Mouse (Mus musculus) liver, postnatal 0 days (tissue): Measurements from ENCODE around the gene P2ry14.
"Not testable (repeated sequence)": the region's sequence is repeated elsewhere in the genome, so short reads cannot be mapped to it uniquely, and the experiment has no call there.

Experiments used
- CTCF ChIP-seq: sonication (generic); IDR thresholded peaks from 2 replicates; pipeline ENCODE4 v1.5.1; 2016; ENCODE audit warnings: antibody characterized with exemption, low read depth
- EP300 ChIP-seq: IDR thresholded peaks from 2 replicates; pipeline ENCODE4 v1.6.1; 2016; ENCODE audit warnings: antibody characterized with exemption, low read depth, mild to moderate bottlenecking

GRCm38 (mm10) chr3:59140941-59141340, 12.5 kb downstream of the P2ry14 start:
- TF ChIP-seq CTCF, EP300: not testable (repeated sequence)
